Mouse (Mus musculus) yolk sac, embryonic 10.5 days (tissue): ENCODE measurements around the gene Sertad2.
A peak's percentile ranks its signal among the peaks of the same experiment; 100 is the strongest.

Source experiments
- DNase-seq: peaks from one replicate; pipeline ENCODE4 v3.0.0-alpha.2; 2017; ENCODE audit warnings: low spot score

The Sertad2 gene

DNA sequence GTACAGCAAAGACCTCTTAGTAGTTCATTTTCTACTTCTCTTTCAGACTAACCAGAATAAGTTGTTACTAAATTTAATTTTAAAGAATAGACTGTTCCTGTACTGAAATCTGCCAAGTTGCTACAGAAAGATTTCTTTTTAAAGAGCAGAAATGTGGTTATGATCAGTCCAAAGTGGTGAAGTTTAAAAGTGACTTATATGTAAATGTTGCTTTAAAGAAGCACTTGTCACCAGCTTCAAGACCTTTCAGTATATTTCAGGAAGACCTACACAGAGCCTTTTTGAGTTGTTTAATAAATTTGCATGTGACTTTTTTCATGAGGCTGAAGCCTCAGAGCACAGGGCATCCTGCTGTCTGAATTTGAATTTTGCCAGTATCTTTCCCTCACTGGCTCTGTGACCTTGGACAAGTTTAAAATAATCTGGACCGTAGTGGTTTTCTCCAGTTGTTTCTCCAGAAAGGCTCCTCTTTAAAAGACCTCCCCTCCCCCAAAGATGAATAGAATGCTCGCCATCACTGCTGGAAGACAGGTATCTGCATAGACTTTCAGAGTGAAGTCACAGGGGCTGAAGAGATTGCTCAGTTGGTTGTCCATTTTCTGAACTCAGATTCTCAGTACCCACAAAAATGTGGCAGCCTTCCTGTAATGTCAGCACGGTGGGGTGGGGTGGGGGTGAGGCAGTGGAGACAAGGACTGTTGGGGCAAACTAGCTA, 1.9 kb downstream of the Sertad2 start:
- DNase-seq, result no peak

- no peak for DNase-seq
These were observed 6.4 kb downstream of the Sertad2 start for GRCm38 (mm10) chr11:20549481-20549880.

DNA sequence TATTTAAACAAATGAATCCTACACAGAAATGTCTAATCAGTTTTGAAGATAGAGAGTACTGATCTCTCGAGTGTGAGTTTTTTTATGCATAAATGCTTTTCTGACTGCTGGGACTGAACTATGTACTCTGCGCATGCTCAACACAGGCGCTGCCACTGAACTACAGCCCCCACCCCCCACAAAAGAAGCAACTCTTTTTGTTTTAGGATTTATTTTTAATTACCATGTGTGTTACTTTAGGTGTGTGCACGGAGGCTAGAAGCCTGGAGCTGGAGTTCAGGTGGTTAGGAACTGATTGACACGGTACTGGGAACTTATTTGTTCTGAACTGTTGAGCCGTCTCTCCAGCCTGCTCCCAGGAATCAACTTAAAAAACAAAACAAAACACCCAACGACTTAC, 7.1 kb downstream of the Sertad2 start:
- DNase-seq, result no peak

- DNase-seq, result no peak
These were observed 9.0 kb downstream of the Sertad2 start for GRCm38 (mm10) chr11:20552059-20552458.

GRCm38 (mm10) chr11:20552758-20553673, 10.0 kb downstream of the Sertad2 start:
- no peak for DNase-seq

- DNase-seq, result no peak
These were observed 12.6 kb downstream of the Sertad2 start for GRCm38 (mm10) chr11:20555651-20556050.

- no peak for DNase-seq
These were observed 13.3 kb downstream of the Sertad2 start for GRCm38 (mm10) chr11:20556163-20556911.

DNA sequence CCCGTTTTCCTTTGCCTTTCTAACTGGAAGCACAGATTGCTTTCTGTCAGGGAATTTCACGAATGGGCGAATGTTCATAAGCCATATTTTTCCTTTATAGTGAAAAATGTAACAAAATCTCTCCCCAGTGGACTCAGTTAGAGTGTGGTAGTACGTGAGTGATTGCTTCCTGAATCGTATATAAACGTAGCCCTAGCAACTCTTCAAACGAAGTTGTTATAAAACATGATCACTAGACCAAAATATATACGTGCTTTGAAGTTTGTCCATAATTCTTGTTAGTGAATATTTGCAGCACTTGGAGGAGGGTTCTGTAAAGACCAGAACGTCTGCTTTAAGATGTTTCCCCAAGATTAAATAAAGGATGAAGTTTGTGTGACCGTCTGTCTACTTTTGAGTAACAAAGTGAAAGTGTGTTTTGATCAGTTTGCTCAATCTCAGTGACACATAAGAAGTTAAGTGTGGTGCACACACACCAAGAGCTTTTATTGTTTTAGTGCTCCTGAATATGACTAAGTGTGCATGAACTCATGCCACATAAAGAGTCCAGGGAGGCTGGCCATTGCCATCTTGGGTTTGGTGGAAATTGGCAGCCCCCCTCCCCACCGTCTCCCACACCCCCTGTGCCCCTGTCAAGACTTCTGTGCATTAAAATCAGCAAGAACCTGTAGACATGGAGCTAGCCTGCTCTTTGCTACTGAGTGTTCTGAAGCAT, 16.3 kb downstream of the Sertad2 start:
- no peak for DNase-seq

DNA sequence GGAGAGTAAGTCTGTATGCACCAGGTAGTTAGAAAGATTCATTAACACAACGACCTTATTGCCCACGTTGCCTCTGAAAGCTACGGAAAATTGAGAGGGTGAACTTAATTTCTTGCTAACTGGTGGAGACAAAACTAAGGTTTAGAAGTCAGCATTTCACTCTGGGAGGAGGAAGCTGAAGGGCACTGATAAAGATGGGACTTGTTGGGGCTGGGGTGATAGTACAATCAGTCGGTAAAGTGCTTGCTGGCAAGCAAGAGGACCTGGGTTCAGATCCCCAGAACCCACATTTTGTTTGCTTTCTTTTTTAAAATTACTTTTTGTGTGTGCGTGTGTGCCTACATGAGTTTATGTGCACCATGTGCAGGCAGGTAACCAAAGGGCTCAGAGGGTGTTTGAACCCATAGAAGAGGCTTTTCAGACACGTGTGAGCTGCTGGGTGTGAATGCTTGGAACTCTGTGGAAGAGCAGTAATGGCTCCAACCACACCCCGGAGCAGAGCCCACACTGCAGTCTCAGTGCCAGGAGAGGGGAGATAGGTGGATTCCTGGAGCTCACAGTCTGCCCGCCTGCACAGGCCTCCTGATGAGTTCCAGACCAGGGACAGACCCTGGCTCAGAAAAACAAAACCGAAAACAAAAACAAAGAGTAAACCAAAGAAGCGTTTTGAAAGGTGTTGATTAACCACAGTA, 17.0 kb downstream of the Sertad2 start:
- no peak for DNase-seq

DNA sequence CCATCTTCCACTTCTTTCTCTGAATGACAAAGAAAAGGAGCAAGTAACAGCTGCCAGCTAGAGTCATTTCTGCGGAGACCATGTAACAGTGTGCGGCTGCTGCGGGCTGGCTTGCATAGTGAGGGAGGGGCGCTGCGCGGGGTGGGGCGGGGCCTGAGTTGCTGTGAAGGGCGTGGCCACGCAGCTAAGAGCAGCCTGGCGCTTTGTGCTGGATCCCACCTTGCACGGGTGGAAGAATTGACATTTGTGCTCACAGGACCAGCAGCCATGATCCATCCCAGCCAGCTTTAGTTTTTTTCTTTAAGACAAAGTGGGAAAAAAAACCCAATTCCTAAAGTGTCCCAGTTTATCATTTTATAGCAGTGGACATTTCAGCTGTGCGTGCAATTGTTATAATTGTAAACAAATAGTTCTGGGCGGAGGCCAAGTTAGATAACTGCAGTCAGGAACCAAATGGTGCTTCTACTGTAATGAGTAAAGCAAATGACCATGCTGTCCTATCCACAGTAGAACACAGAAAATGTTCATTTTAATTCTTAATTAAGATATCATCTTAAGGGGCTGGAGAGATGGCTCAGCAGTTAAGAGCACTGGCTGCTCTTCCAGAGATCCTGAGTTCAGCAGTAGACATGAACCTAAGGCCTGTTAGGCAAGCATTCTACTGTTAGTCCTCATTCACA, 18.4 kb downstream of the Sertad2 start:
- peak; percentile 73 for DNase-seq

- no peak for DNase-seq
These were observed 22.0 kb downstream of the Sertad2 start for GRCm38 (mm10) chr11:20565057-20565456.

DNA sequence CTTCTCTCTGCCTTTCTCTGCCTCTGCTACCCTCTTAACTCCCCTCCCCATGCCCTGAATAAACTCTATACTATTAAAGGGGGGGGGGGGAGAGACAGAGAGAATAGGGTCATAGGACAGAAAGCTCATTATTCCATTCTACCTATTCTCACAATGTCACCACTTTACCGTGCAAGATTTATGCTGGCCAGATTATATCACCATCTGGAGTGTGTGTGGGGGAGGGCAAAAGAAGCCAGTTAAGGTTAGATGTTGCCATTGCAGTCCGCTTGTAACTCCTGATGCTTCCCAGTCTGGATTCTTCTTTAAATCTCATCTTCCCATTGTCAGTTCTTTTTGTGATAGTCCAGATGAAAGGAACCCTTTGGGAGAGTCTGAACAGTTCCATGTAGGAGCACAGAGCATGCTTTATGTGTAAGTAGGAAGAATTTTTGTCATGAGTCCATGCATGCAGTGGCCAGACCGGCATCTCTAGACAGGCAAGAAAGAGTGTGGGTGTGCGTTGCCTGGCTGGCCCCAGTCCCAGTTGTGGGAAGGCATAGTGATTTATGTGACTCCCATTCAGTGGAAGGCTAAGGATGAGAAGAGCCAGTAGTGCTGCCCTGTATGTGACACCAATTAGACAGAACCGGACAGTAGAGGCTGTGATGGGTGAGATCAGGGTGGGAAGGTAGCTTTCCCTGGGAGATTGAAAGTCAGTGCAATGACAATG, 28.8 kb downstream of the Sertad2 start:
- DNase-seq, result no peak

- DNase-seq, result no peak
These were observed 33.1 kb downstream of the Sertad2 start for GRCm38 (mm10) chr11:20576046-20576635.

- DNase-seq, result no peak
These were observed 39.7 kb downstream of the Sertad2 start for GRCm38 (mm10) chr11:20582758-20583157.

GRCm38 (mm10) chr11:20585297-20585696, 42.2 kb downstream of the Sertad2 start:
- no peak for DNase-seq

- no peak for DNase-seq
These were observed 43.1 kb downstream of the Sertad2 start for GRCm38 (mm10) chr11:20586180-20586579.

GRCm38 (mm10) chr11:20589393-20589792, 46.3 kb downstream of the Sertad2 start:
- no peak for DNase-seq

GRCm38 (mm10) chr11:20592010-20592409, 49.0 kb downstream of the Sertad2 start:
- no peak for DNase-seq
